Mouse (Mus musculus) fibroblast of lung, adult 2 months (primary cell): ENCODE results near the gene Sat2.

Experiments used
- DNase-seq: peaks from one replicate; pipeline ENCODE4 v3.0.0-alpha.2; 2011; ENCODE audit warnings: low read depth

Gene Sat2

DNA sequence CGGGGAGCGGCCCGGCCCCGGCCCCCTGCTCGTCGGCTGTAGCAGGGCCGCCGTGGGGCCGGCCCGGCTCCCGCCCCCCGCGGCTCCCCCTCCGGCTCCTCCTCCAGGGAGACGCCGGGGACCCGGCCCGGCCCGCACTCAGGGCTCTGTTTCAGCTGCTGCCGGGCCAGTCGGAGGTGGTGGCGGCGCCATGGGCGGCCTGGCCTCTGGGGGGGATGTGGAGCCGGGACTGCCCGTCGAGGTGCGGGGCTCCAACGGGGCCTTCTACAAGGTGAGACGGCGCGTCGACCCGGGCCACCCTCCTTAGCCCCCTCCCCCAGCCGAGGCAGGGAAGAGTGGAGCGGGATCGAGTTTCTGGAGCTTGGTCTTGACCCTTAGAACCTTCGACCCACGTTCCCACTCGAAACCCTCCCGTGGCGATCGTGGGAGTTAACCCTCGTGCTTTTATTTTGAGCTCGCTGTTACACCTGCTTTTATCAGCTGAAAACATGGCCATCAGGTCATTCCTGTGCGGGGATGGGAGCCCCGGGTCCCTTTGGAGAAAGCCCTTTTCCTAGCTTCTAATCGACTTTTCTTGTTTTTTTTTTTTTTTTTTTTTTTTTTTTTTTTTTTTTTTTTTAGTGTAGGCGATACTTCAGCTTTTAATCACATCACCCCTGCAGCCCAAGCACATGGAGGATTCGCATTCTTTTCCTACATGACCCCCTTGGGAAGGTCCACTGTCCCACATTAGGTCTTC is 11.5 kb downstream of the Sat2 start:
- DNase-seq = no peak

DNA sequence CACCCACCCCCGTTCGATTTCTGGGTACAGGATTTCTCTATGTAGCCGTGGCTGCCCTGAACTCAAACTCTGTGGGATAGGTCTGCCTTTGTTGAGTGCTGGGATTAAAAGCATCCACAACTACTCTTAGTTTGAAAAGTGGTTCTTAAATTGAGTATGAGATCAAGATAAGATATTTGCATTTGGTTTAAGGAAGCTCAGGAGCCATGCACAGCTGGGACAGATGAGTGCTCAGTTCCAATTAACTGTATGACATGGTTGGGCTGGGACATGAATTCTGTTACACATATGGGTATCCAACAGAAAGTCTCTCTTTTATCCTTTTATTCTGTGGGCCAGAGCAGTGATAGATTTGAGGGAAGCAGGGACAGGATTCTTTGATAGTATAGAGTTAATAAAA is 13.6 kb downstream of the Sat2 start:
- no peak for DNase-seq

DNA sequence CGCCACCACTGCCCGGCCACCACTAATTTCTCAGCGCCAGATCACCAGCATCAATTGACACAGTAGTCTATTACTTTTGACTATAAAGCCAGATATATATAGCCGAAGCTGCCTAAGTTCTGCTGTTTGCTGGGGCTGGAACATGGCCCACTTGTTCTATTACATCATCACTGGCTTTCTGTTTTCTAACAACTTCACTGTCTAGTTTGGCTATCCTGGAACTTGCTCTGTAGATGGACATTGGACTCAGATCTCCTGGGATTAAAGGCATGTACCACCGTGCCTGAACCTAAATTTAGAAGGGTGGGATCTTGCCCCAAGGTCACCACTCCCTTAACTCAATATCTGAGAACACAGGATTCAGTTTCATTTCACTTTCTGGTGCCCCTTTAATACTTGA is 24.0 kb downstream of the Sat2 start:
- DNase-seq = no peak

DNA sequence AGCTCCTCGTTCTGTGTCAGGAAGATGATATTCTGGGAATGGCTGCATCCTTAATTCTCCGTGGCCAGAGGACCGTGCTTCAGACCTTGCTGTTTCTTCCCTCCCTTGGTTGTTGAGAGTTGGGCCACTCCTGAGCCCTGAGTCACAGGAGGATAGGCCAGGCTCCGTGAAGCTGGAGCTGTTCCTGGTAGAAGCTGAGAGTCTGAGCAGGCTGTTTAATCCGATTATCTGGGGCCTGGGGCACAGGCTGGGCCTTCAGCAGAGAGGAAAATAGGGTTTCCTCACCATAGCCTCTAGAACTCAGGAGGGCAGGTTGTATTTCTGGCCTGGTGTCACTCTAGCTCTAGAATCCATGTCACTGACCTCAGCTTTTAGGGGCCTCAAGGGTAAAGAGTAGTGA is 31.6 kb downstream of the Sat2 start:
- no peak for DNase-seq

DNA sequence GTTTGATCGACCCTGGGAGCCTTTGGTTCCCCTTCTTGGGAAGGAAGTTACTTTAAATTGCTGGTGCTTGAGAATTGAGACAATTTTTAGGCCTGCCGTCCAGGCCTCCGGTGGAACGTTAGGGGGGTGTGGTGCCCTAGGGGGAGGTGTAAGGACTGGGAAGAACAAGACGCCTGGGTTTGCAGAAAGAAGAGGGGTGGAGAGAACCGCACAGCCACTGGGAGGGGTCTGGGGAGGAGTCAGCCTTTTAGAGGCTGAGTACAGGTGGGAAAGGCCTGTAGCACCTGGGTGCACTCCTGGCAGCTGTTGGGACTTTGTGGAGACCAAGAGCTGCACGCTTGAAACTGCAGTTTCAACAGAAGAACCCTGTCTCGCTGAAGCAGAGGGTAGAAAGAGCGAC is 32.9 kb downstream of the Sat2 start:
- no peak for DNase-seq

DNA sequence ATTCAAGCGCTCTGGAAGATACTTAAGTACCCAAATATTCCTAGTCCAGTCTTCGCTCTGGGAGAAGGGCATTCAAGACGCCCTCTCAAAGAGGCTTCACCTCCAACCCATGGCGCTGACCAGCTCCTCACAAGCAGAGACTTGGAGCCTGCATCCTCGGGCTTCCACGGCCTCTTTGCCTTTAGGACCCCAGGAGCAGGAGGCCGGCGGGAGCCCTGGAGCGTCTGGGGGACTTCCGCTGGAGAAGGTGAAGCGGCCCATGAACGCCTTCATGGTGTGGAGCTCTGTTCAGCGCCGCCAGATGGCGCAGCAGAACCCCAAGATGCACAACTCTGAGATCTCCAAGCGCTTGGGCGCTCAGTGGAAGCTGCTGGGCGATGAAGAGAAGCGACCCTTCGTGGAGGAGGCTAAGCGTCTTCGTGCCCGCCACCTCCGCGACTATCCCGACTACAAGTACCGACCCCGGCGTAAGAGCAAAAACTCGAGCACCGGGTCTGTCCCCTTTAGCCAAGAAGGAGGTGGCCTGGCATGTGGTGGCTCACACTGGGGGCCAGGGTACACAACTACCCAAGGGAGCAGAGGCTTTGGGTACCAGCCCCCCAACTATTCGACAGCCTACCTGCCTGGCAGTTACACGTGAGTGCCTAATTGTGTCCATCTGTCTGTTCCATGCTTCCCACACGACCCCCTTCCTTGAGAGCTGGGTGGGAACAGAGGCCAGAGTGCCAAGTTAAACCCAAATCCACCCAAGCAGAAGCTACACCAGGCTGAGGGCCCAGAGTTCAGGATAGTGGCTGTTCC is 33.6 kb downstream of the Sat2 start, which contains the start of gene Sox15:
Gene Sox15, plus strand, starts transcription at position 51 of the 801 bp plus-strand sequence.
- DNase-seq = no peak

DNA sequence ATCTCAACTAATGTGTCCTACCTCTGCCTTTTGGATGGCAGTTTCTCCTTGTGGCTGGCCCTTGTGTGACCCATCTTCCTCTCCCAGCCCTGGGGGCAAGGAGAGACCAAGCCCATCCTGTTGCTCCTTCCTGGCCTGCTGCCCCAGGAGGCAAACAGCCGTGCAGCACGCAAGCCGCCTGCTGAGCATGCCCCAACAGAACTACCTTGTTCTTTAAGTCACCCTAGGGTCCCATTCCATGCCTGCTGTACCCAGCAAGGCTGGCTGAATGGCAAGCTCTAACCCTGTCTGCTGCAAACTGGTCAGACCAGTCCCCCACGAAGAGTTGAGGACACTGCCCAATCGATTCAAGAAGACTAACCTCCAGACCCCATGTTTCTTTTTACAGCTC is 34.2 kb downstream of the Sat2 start:
- no peak for DNase-seq

DNA sequence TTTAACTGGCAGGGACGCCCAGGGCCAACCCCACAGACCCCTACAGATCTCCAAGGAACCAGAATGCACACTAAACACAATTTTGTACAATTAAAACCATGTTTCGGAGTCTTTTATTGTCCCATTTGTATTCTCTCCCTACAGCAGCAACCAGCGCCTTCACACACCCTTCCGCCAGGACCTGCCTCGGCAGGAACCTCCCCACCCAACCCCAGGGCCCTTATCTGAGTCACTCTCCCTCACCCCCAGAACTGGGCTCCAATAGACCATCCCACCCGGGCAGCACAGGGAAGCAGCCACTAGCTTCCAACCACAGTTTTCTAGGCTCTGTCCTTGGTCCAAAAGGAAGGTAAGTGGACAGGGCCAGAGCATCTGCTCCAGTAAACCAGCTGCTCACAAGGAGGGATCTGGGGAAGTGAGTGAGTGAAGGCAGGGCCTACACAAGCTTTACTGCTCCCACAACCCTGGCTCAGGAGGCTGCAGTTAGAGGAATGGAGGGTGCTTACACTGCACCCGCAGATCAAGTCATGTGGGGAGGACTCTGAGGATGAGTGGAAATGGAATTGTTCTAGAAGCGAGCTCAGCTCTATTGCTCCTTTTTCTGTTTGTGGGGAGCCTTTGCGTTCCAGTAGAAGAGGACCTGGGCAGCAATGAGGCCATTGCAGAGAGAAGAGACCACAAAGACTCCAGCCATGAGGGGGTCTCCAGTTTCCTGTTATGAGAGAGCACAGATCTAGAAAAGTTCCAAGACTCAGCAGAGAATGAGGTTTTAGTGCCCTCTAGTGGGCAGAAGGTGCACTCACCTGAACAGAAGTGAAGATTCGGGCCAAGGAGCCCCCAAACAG is 35.0 kb downstream of the Sat2 start:
- DNase-seq = no peak

DNA sequence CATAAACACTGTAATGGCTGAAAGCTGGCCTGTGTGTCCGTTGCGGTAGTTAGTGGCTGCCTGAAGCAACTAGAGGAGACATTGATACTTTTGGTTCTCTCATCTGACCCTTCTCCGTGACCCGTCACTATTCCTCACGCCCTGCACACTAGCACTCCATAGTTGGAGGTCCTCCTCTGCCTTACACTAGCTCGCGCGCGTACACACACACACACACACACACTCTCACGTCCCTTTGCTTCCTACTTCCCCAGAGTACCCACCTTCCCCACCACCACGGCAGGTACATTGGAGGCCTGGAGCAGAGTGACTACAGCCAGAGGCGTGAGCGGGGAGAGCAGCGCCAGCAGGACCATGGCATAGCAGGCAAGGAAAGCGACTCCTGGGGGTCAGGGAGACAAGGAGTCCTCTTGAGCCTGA is 35.6 kb downstream of the Sat2 start:
- no peak for DNase-seq

DNA sequence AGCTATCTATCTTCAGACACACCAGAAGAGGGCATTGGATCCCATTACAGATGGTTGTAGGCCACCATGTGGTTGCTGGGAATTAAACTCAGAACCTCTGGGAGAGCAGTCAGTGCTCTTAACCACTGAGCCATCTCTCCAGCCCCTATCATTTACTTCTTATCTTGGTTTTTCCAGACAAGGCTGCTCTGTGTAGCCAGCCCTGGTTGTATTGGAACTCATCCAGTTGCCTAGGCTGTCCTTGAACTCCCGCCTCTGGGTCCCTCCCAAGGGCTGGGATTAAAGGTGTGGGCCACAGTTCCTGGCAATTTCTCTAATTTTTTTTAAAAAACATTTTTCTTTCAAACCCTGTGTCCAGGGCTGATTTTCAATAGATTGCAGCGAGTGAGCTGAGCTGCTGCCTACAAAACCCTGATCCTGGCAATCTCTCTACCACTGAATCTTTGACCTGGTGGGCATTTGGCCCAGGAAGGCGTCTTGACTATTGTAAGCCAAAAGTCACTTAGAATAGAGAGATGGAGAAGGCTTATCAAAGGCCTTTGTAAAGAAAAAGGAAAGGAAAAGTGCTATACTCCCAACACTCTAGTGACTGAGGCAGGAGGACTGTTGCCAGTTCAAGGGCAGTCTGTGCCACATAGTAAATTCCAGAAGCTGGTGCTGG is 39.5 kb downstream of the Sat2 start:
- DNase-seq = no peak

DNA sequence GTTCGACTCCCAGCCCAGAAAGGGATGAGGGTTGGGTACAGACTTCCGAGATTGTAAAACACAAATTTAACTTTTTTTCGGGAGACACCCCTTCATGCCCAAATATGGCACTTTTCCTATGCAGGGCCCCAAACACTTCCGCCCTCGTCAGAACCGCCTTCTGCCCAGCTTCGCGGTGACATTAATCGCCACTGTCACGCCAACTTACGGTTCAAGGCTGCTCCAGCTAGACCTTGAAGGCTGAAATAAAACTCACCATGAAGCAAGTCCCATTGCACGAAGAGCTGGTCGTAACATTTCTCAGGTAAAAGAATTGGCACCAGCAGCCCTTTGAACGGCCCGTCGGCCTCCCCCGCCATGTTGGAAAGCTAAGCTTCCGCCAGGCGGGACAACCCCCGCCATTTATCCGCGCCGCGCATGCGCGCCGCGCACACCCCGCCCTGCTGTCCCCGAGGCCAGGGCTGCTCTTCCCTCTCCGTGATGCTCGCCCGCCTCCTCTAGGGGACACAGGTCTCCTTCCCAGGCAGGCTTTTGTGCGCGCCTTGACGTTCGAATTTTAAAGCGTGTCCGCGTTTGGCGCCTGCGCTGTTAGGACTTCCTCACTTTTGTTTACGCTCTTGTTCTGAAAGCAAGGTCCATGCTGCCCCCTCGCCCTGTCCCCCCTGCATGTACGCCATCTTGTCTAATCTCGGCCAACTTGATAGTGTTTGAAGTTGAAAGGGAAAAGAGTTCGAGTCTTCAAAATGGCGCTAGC is 40.6 kb downstream of the Sat2 start, which contains the start of gene Mpdu1:
Gene Mpdu1, minus strand, starts transcription at position 430 of the 754 bp plus-strand sequence.
- peak; percentile 87 for DNase-seq

DNA sequence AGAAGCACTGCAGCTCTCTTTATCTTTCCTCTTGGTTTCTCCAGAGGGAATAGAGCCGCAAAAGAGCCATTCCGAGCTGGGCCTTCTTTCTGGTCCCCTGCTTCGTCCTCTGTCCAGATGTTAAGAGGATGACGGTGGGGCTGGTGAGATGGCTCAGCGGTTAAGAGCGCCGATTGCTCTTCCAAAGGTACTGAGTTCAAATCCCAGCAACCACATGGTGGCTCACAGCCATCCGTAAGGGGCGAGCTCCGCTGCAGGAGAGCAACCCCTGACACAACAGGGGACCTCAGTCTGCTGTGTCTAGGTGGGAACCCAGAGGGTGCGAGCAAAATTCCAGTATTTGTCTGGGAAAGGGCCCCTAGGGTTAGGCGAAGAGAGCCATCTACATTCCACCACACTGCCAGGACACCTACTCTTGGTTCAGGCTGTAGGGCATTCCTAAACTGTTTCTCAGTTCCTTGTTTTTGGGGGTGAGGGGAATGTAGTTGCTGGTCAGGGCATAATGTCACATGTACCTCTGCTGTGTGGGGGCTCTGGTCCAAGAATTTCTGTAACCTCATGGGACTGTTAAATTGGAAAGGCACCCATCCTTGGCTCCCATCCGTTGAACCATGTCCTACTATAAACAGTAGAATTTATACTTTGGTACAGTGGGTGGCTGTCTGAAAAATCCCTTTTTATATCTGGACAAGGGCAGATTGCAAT is 41.3 kb downstream of the Sat2 start:
- no peak for DNase-seq

DNA sequence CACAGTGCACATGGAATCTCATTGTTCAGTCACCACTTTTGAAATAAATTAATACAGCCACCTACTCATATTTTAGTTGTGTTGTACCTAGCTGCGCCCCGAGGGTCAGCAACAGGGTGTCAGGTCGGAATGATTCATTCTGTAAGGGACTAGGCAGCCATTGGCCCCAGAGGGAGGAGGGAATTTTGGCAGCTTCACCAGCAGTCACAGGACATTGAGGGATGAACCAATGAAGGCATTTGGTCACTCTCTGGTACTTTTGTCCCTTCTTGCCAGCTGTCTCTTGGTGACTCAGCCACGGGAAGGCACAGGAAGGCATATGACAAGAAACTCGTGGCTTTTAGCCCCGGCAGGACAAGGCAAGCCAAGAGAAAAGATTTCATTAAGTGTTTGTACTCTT is 42.0 kb downstream of the Sat2 start:
- DNase-seq = no peak

DNA sequence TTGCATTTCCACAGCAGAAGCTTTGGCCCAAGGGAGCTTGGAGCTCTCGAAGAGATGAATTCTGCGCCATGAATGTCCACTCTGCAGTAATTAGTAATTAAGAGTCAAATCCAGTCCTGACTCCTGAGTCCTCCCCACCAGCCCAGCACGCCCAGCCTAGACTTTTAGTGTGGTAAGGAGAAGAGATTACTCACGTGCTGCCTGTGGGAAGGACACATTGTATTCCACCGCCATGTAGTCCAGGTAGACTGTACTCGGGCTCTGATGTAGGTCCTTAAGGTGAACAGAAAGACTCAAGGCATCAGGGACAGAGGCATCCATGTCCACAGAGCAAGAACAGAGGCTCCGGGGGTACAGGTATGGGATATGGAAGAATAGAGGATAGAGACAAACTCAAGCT is 43.0 kb downstream of the Sat2 start:
- DNase-seq = no peak

DNA sequence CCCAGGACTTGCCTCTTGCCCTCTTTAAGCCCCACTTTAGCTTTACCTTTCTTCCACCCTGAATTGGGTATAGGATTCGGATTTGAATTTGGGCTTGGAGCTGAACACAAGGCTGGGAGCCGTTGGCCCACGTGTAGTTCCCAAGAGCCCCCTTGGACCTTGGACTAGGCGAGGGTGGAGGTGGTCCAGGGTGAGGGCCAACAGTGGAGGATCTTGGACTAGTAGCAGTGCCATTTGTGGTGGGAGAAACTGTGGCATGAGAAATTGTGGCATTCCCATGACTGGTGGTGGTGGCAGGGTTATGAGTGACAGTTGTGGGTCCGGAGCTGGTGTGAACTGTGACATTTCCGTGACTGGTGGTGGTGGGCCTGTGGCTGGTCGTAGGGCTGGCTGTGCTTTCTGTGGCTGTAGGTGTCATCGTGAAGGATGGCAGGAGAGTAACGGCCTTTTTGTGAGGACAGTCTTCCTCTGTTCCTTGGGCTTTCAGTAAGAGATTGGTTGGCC is 43.7 kb downstream of the Sat2 start:
- DNase-seq = no peak

DNA sequence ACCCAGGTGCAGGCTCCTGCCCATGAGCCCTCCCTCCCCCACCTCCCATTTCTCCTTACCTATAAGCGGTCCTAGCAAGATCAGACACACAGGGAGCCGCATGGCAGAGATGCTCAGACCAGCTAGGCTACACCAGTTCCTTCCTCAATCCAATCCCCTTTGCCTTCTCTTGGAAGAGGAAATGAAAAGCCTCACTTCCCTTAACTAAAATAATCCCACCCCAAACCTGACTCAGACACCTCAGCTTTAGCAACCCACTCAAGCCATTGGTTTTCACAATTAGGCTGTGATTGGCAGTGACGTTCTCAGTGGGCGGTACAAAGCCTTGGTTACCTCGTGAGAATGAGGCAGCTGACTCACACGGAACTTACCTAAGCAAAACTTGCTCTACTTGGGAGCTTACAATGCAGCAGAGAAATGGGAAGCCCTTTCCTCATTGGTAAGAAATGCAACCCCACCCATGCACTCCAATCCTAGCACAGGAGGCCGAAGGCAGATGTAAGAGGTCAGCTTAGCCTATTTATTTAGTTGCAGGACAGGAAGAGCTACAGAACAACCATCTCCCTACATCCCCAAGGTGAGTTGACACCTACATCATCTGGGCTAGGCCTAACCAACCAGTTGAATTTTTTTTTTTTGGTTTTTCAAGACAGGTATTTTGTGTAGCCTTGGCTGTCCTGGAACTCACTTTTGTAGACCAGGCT is 44.3 kb downstream of the Sat2 start, which contains the start of gene Cd68:
Gene Cd68, minus strand, starts transcription at position 193 of the 704 bp plus-strand sequence.
- DNase-seq = peak; percentile 56

DNA sequence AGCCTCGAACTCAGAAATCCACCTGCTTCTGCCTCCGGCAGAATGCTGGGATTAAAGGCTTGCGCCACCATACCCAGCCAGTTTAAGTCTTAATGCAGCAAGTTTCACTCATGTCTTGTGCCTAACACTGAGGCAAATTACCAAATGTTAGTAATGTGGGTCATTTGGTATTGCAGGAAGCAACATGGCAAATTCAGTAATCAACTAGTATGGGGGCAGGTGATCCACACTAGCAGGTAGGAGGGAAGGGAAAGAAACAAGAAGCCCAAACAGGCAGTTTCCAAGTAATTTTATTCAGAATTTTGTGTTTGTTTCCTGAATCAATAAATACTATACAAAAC is 44.8 kb downstream of the Sat2 start:
- DNase-seq = no peak

DNA sequence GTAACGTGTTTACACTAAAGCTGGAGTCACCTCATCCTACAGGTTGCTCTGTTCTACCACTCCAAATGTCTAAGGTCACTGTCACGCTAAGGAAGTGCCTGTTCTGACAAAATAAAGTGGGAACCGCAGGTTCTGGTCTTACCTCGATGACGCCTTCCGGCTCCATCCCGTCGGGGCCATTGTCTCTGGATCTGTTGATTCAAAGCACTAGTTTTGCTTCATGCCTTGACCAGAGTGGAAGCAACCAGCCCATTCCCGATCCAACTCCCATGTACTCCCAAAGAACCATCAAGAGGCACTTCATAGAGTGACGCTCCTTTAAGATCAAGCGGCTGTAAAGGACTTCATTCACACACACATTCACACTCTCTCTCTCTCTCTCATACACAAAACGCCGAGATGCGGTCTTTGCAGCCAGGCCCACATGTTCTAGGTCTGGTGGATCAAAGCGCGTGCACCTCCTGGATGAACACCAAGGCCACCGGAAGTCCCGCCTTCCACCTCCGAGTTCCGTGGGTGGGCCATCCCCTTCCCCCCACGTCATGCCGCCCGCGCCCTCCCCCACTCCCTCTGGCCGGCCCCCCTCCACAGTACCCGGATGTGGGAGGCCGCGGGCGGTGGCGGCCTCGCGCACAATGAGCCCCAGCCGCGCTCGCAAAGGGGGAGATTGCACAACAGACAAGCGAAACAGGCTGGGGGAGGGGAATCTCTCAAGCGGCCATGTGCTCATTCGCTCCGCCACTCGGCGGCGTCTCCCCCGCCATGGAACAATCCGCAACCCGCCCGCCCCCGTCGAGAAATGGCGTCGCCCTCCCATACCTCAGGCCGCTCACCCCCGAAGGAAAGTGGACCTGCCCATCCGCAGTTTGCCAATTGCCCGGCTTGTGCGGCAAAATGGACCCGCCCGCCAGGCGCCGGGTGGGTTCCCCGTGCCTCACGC is 49.2 kb downstream of the Sat2 start:
- peak; percentile 83 for DNase-seq

DNA sequence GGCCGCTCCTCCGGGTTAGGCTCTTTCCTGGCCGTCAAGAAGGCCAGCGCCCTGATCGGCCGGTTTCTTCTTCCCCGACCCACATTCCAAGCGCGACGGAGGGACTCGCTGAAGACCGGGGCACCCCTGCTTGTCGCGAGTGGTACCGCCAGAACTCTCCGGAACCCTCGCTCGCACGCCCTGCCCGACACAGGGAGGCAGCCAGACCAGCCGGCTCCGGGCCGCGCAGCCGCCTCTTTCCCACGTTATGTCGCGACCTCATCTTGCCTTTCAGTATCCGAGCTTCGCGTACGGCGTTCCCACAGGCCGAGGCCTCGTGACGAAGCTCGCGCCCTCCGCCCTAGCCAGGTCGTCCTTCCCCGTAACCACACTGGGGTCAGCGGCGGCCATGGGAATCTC is 49.9 kb downstream of the Sat2 start:
- no peak for DNase-seq
